Mouse (Mus musculus): ENCODE results near the gene Gm47791. TPM values are rescaled to one million over a fixed set of nuclear protein-coding genes. Genes with fewer than 3 reads are reported as not detected.

Gene Gm47791
- total RNA-seq, 1 experiment = not detected

DNA sequence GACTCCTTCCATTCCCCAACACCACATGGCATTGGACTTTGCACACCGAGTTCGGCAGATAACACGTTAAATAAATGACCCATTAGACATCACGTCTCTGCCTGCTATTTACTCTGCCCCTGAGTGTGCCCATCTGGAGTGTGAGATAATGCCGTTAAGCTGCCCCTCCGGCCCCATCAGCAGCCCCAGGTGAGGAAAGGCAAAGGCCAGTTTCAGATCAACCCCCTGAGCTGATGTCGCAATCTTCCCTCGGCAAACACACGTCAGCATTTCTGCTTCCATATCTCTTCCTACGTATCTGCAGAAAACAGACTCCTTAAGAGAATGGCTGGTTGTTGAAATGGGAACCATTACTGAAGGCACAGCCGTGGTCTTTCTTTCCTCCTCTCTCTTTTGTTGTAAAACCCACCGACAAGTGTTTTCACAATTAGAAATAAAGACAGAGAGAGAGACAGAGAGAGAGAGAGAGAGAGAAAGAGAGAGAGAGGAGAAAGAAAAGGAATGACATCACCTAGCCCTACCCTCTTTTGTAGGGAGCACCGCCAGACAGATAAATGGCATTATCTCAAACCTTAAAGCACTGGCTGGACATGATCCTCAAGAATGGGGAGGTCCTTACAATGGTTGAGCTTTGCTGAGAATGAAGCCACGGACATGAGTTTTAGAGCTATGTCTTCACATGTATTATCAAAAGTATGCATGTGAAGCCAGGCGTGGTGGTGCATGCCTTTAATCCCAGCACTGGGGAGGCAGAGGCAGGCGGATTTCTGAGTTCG is 45.1 kb upstream of the Gm47791 start:
- Histone ChIP-seq H3K27ac (ENCODE audit: insufficient read depth, low read depth, low read length, poor library complexity, severe bottlenecking) (no peak overlapping the region), H3K4me3 (ENCODE audit: insufficient read depth in 1 of 2, low read depth in 1 of 2, low read length in 2 of 2, poor library complexity in 1 of 2, severe bottlenecking in 1 of 2) (no peak overlapping the region), H3K36me3 (ENCODE audit: control insufficient read depth, insufficient read depth, low read length, poor library complexity, severe bottlenecking) (no peaks in the 10 kb centered on the region), H3K4me1 (ENCODE audit: control insufficient read depth in 2 of 2, insufficient read depth in 2 of 2, low read length in 2 of 2, poor library complexity in 1 of 2) (peaks cover 4 to 6% of the 10 kb centered on the region in 2 experiments; a peak in 3 of 4 replicates), H3K9me3 (ENCODE audit: control insufficient read depth, insufficient read depth, low read depth, low read length) (no peaks in the 10 kb centered on the region), H3K9ac (ENCODE audit: insufficient read depth, low read depth, low read length, poor library complexity, severe bottlenecking) (no peak overlapping the region)
- no peak for TF ChIP-seq MAFK (IDR thresholded peaks at IDR 0.05; ENCODE audit: insufficient read depth, low read depth, low read length)
- no peak for TF ChIP-seq ZC3H11A (IDR thresholded peaks at IDR 0.05; ENCODE audit: borderline replicate concordance, low read depth, low read length)
- TF ChIP-seq ZNF384 (IDR thresholded peaks at IDR 0.05; ENCODE audit: low read depth, low read length) = no peak
- TF ChIP-seq HCFC1 (IDR thresholded peaks at IDR 0.05; ENCODE audit: borderline replicate concordance, insufficient read depth, low read length) = no peak
- no peak for TF ChIP-seq CHD2 (IDR thresholded peaks at IDR 0.05; ENCODE audit: low read depth, low read length)
- in situ Hi-C loops (cut with MboI; ENCODE audit: low sequenced_read_pairs in 2 of 2, unreplicated experiment in 2 of 2) = loop anchor here in 1 of 2 experiments (25.0 kb wide), 1 partner anchor 171 kb away; no protein-coding TSS in a partner anchor
- no peak for DNase-seq (ENCODE audit: low read depth, low spot score)

DNA sequence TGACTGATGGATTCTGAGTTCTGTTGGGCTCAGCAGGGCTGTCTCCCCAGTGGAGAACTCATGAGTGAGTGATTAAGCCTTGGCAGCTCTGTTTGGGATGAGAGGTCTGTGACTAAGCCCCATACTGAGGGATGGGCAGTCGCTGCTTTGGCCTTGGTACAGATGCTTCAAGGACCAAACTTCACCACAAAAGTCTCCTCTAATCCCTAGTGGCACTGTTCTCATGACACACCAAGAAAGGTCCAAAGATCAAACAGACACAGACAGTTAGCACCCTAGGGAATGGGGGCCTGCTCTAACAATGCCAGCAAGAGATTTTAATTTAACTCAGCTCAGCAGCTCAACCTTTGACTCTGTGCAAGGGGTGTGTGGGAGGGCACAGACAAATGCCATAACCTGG is 40.7 kb upstream of the Gm47791 start:
- Histone ChIP-seq H3K9ac (ENCODE audit: insufficient read depth, low read depth, low read length, poor library complexity, severe bottlenecking) (no peak overlapping the region), H3K27ac (ENCODE audit: insufficient read depth, low read depth, low read length, poor library complexity, severe bottlenecking) (no peak overlapping the region), H3K4me1 (ENCODE audit: control insufficient read depth in 2 of 2, insufficient read depth in 2 of 2, low read length in 2 of 2, poor library complexity in 1 of 2) (no peaks in the 10 kb centered on the region), H3K4me3 (ENCODE audit: insufficient read depth in 1 of 2, low read depth in 1 of 2, low read length in 2 of 2, poor library complexity in 1 of 2, severe bottlenecking in 1 of 2) (no peak overlapping the region), H3K9me3 (ENCODE audit: control insufficient read depth, insufficient read depth, low read depth, low read length) (no peaks in the 10 kb centered on the region), H3K36me3 (ENCODE audit: control insufficient read depth, insufficient read depth, low read length, poor library complexity, severe bottlenecking) (no peaks in the 10 kb centered on the region)
- DNase-seq (ENCODE audit: low read depth, low spot score) = no peak
- TF ChIP-seq MAFK (IDR thresholded peaks at IDR 0.05; ENCODE audit: insufficient read depth, low read depth, low read length) (no peak), CHD2 (IDR thresholded peaks at IDR 0.05; ENCODE audit: low read depth, low read length) (no peak), ZC3H11A (IDR thresholded peaks at IDR 0.05; ENCODE audit: borderline replicate concordance, low read depth, low read length) (no peak), ZNF384 (IDR thresholded peaks at IDR 0.05; ENCODE audit: low read depth, low read length) (no peak), HCFC1 (IDR thresholded peaks at IDR 0.05; ENCODE audit: borderline replicate concordance, insufficient read depth, low read length) (no peak)
- in situ Hi-C loops (cut with MboI; ENCODE audit: low sequenced_read_pairs in 2 of 2, unreplicated experiment in 2 of 2) = loop anchor here in 1 of 2 experiments (25.0 kb wide), 1 partner anchor 176 kb away; no protein-coding TSS in a partner anchor

DNA sequence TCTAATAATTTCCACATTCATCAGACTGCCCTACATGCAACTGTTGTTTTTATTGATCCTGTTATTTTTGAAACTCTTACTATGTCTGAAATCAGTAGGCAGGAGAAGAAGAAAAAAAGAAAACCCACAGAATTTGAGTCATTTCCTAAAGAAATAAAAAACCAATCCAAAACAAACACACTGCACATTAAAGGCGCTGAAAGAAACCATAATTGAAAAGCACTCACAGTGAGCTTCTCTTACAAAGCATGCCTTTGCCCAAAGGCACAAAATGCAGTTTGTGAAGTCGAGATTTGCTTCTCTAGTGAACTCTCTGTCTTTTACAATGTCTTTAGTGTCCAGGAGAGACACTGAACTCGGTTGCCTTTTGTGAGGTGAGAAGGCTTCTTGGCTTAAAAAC is 37.5 kb upstream of the Gm47791 start:
- TF ChIP-seq CHD2 (IDR thresholded peaks at IDR 0.05; ENCODE audit: low read depth, low read length) = no peak
- TF ChIP-seq ZC3H11A (IDR thresholded peaks at IDR 0.05; ENCODE audit: borderline replicate concordance, low read depth, low read length) = no peak
- no peak for TF ChIP-seq HCFC1 (IDR thresholded peaks at IDR 0.05; ENCODE audit: borderline replicate concordance, insufficient read depth, low read length)
- in situ Hi-C loops (cut with MboI; ENCODE audit: low sequenced_read_pairs in 2 of 2, unreplicated experiment in 2 of 2) = loop anchor here (10.0 to 25.0 kb wide), 2 partner anchors 176 to 179 kb away; no protein-coding TSS in a partner anchor
- no peak for DNase-seq (ENCODE audit: low read depth, low spot score)

DNA sequence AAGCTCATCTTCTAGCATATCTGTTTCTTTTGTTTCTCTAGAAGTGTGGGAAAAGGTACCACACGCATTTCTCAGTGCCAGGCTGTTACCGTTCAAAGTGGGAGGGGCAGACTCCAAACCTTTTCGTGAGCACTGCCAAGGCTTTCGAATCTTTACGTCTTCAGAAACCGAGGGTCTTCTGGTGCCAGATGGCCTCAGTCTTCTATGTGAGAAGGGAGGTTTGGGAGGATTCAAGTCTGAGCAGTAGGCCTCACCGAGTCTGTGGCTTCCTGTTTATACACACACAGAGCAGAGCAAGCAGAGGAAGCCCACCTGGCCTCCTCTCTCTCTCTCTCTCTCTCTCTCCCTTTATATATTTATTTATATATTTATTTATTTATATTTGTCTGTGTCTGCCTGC is 36.2 kb upstream of the Gm47791 start:
- Histone ChIP-seq H3K4me1 (ENCODE audit: control insufficient read depth in 2 of 2, insufficient read depth in 2 of 2, low read length in 2 of 2, poor library complexity in 1 of 2) (no peaks in the 10 kb centered on the region), H3K9me3 (ENCODE audit: control insufficient read depth, insufficient read depth, low read depth, low read length) (no peaks in the 10 kb centered on the region), H3K27ac (ENCODE audit: insufficient read depth, low read depth, low read length, poor library complexity, severe bottlenecking) (no peak overlapping the region), H3K4me3 (ENCODE audit: insufficient read depth in 1 of 2, low read depth in 1 of 2, low read length in 2 of 2, poor library complexity in 1 of 2, severe bottlenecking in 1 of 2) (no peak overlapping the region), H3K36me3 (ENCODE audit: control insufficient read depth, insufficient read depth, low read length, poor library complexity, severe bottlenecking) (no peaks in the 10 kb centered on the region), H3K9ac (ENCODE audit: insufficient read depth, low read depth, low read length, poor library complexity, severe bottlenecking) (no peak overlapping the region)
- in situ Hi-C loops (cut with MboI; ENCODE audit: low sequenced_read_pairs in 2 of 2, unreplicated experiment in 2 of 2) = loop anchor here (10.0 to 25.0 kb wide), 2 partner anchors 178 to 180 kb away; no protein-coding TSS in a partner anchor
- TF ChIP-seq ZNF384 (IDR thresholded peaks at IDR 0.05; ENCODE audit: low read depth, low read length) = no peak
- no peak for TF ChIP-seq HCFC1 (IDR thresholded peaks at IDR 0.05; ENCODE audit: borderline replicate concordance, insufficient read depth, low read length)
- no peak for DNase-seq (ENCODE audit: low read depth, low spot score)

More for the DNA sequence above, 37.5 kb upstream of the Gm47791 start:
- Histone ChIP-seq H3K9me3 (ENCODE audit: control insufficient read depth, insufficient read depth, low read depth, low read length) (no peaks in the 10 kb centered on the region), H3K9ac (ENCODE audit: insufficient read depth, low read depth, low read length, poor library complexity, severe bottlenecking) (no peak overlapping the region), H3K4me3 (ENCODE audit: insufficient read depth in 1 of 2, low read depth in 1 of 2, low read length in 2 of 2, poor library complexity in 1 of 2, severe bottlenecking in 1 of 2) (no peak overlapping the region), H3K4me1 (ENCODE audit: control insufficient read depth in 2 of 2, insufficient read depth in 2 of 2, low read length in 2 of 2, poor library complexity in 1 of 2) (no peaks in the 10 kb centered on the region), H3K27ac (ENCODE audit: insufficient read depth, low read depth, low read length, poor library complexity, severe bottlenecking) (no peak overlapping the region), H3K36me3 (ENCODE audit: control insufficient read depth, insufficient read depth, low read length, poor library complexity, severe bottlenecking) (no peaks in the 10 kb centered on the region)
